In genomic region chr3:145802106-145802505, GRCm38 (mm10) we compare ENCODE assay signal across 26 mouse cellular contexts. TPM values are rescaled to one million over a fixed set of nuclear protein-coding genes. Genes with fewer than 3 reads are reported as not detected.
DNase-seq lines count a peak whose midpoint lies in the region; ATAC-seq and TF ChIP-seq lines count a peak whose summit lies in the region.
"Had no signal": no experiment of that assay in that cellular context is flagged by ENCODE, and none has a peak within 500 bp of the region (broad histone marks: within the 10 kb centered on the region; RNA-seq: fewer than 3 reads in every experiment).

No protein-coding gene starts in this region.

- H3K27ac ChIP-seq in forebrain, embryonic 11.5 days (ENCODE audit: low read depth, low read length) = no peak overlapping the region
- no peak overlapping the region for H3K27ac ChIP-seq in forebrain, postnatal 0 days (ENCODE audit: low read depth, low read length)
- peak overlapping the region; percentile 52 for H3K27ac ChIP-seq in kidney, embryonic 15.5 days
- H3K27ac ChIP-seq in midbrain, embryonic 16.5 days (ENCODE audit: low read length) = no peak overlapping the region
- no peak overlapping the region for H3K27ac ChIP-seq in midbrain, embryonic 10.5 days (replicated peaks)
- H3K27ac ChIP-seq: embryonic facial prominence, embryonic 13.5 days; hindbrain, postnatal 0 days; liver, embryonic 12.5 days; midbrain, embryonic 12.5 days; stomach, postnatal 0 days had no signal

- H3K27me3 ChIP-seq in forebrain, embryonic 11.5 days (ENCODE audit: control insufficient read depth, insufficient read depth, low read length) = no peaks in the 10 kb centered on the region
- no peaks in the 10 kb centered on the region; the same call in 1 of the 2 replicates for H3K27me3 ChIP-seq in forebrain, postnatal 0 days (ENCODE audit: insufficient read depth, low read length)
- H3K27me3 ChIP-seq in kidney, embryonic 15.5 days = no peaks in the 10 kb centered on the region
- H3K27me3 ChIP-seq in midbrain, embryonic 16.5 days (ENCODE audit: control insufficient read depth, insufficient read depth, low read depth, low read length) = no peaks in the 10 kb centered on the region
- no peaks in the 10 kb centered on the region for H3K27me3 ChIP-seq in midbrain, embryonic 10.5 days (ENCODE audit: low read depth, poor library complexity, severe bottlenecking)
- H3K27me3 ChIP-seq: embryonic facial prominence, embryonic 13.5 days; liver, embryonic 12.5 days had no signal

- no peak for TF ChIP-seq CTCF in forebrain, postnatal 0 days (IDR thresholded peaks at IDR 0.05; ENCODE audit: low read depth)

- no peak overlapping the region for H3K4me2 ChIP-seq in forebrain, embryonic 11.5 days (ENCODE audit: low read depth, low read length, severe bottlenecking)
- H3K4me2 ChIP-seq in forebrain, postnatal 0 days (ENCODE audit: low read depth) = no peak overlapping the region
- no peak overlapping the region for H3K4me2 ChIP-seq in kidney, embryonic 15.5 days
- H3K4me2 ChIP-seq in midbrain, embryonic 16.5 days (ENCODE audit: low read length) = no peak overlapping the region
- H3K4me2 ChIP-seq: embryonic facial prominence, embryonic 13.5 days; liver, embryonic 12.5 days; midbrain, embryonic 12.5 days had no signal

- no peak overlapping the region for H3K4me3 ChIP-seq in forebrain, embryonic 11.5 days (ENCODE audit: low read depth, low read length)
- H3K4me3 ChIP-seq in forebrain, postnatal 0 days (ENCODE audit: low read depth, low read length) = no peak overlapping the region
- no peak overlapping the region for H3K4me3 ChIP-seq in kidney, embryonic 15.5 days (replicated peaks)
- no peak overlapping the region for H3K4me3 ChIP-seq in midbrain, embryonic 16.5 days (ENCODE audit: low read depth, low read length)
- no peak overlapping the region for H3K4me3 ChIP-seq in midbrain, embryonic 10.5 days
- H3K4me3 ChIP-seq: embryonic facial prominence, embryonic 13.5 days; liver, embryonic 12.5 days; midbrain, embryonic 12.5 days had no signal

- no peaks in the 10 kb centered on the region for H3K36me3 ChIP-seq in forebrain, embryonic 11.5 days (ENCODE audit: control insufficient read depth, insufficient read depth, low read length)
- H3K36me3 ChIP-seq in forebrain, postnatal 0 days (ENCODE audit: insufficient read depth) = no peaks in the 10 kb centered on the region
- H3K36me3 ChIP-seq in kidney, embryonic 15.5 days = no peaks in the 10 kb centered on the region
- no peaks in the 10 kb centered on the region for H3K36me3 ChIP-seq in midbrain, embryonic 16.5 days (ENCODE audit: control insufficient read depth, insufficient read depth, low read length)
- H3K36me3 ChIP-seq in midbrain, embryonic 10.5 days = no peaks in the 10 kb centered on the region
- H3K36me3 ChIP-seq: embryonic facial prominence, embryonic 13.5 days; liver, embryonic 12.5 days; midbrain, embryonic 12.5 days had no signal

- 91% methylated on average over 6 of the region's 6 CpGs for WGBS in forebrain, embryonic 11.5 days
- 85% methylated on average over 6 of the region's 6 CpGs for WGBS in forebrain, postnatal 0 days
- 57% methylated on average over 6 of the region's 6 CpGs for WGBS in kidney, embryonic 15.5 days
- 87% methylated on average over 6 of the region's 6 CpGs for WGBS in midbrain, embryonic 16.5 days
- WGBS in midbrain, embryonic 10.5 days = 83% methylated on average over 6 of the region's 6 CpGs

- no peaks in the 10 kb centered on the region for H3K9me3 ChIP-seq in forebrain, embryonic 11.5 days (ENCODE audit: control insufficient read depth, low read length)
- no peaks in the 10 kb centered on the region for H3K9me3 ChIP-seq in forebrain, postnatal 0 days (ENCODE audit: low read length)
- H3K9me3 ChIP-seq in kidney, embryonic 15.5 days (replicated peaks) = no peaks in the 10 kb centered on the region
- H3K9me3 ChIP-seq in midbrain, embryonic 16.5 days (replicated peaks; ENCODE audit: control insufficient read depth, low read length, poor library complexity, severe bottlenecking) = no peaks in the 10 kb centered on the region
- no peaks in the 10 kb centered on the region for H3K9me3 ChIP-seq in midbrain, embryonic 10.5 days (replicated peaks)
- H3K9me3 ChIP-seq: embryonic facial prominence, embryonic 13.5 days; liver, embryonic 12.5 days; midbrain, embryonic 12.5 days had no signal

- peaks cover 11% of the 10 kb centered on the region for H3K4me1 ChIP-seq in forebrain, embryonic 11.5 days (replicated peaks; ENCODE audit: control insufficient read depth, insufficient read depth, low read length)
- H3K4me1 ChIP-seq in forebrain, postnatal 0 days (ENCODE audit: insufficient read depth) = no peaks in the 10 kb centered on the region
- H3K4me1 ChIP-seq in kidney, embryonic 15.5 days = peaks cover 55% of the 10 kb centered on the region
- peaks cover 13% of the 10 kb centered on the region for H3K4me1 ChIP-seq in midbrain, embryonic 16.5 days (ENCODE audit: control insufficient read depth, insufficient read depth, low read length)
- H3K4me1 ChIP-seq in midbrain, embryonic 10.5 days = peaks cover 27% of the 10 kb centered on the region

- no peak overlapping the region for H3K9ac ChIP-seq in forebrain, embryonic 11.5 days (ENCODE audit: low read length)
- H3K9ac ChIP-seq in forebrain, postnatal 0 days = no peak overlapping the region
- no peak overlapping the region for H3K9ac ChIP-seq in kidney, embryonic 15.5 days
- H3K9ac ChIP-seq in midbrain, embryonic 16.5 days (ENCODE audit: low read depth, low read length) = no peak overlapping the region
- H3K9ac ChIP-seq: embryonic facial prominence, embryonic 13.5 days; liver, embryonic 12.5 days; midbrain, embryonic 12.5 days had no signal

- no peak for ATAC-seq in forebrain, embryonic 11.5 days (replicated peaks; ENCODE audit: low FRiP score)
- ATAC-seq in forebrain, postnatal 0 days = no peak
- ATAC-seq in kidney, embryonic 15.5 days (replicated peaks; ENCODE audit: low FRiP score) = no peak
- no peak for ATAC-seq in midbrain, embryonic 16.5 days
- ATAC-seq: forebrain, embryonic 16.5 days; hindbrain, postnatal 0 days; intestine, embryonic 16.5 days; liver, embryonic 12.5 days had no signal

- DNase-seq in forebrain, embryonic 11.5 days (ENCODE audit: low spot score) = peak; percentile 28
- no peak for DNase-seq in forebrain, postnatal 0 days
- DNase-seq in kidney, postnatal 4 days = no peak
- peak; percentile 11 for DNase-seq in NIH3T3 (ENCODE audit: low read depth)
- DNase-seq in heart, postnatal 4 days = peak; percentile 21
- DNase-seq in midbrain, embryonic 10.5 days (ENCODE audit: low spot score) = no peak
- DNase-seq: adrenal gland, postnatal 14 days; cerebellum, adult 2 months; cerebellum, postnatal 25 days; gastrocnemius, postnatal 25 days; kidney, adult 9 months; layer of hippocampus, adult 9-11 months; left cerebral cortex, postnatal 4 days; lung, adult 2 months; thymus, adult 2 months had no signal

RNA-seq across cellular contexts. Expression of gene Ddah1, which starts 43.6 kb away (rescaled TPM):
- 71.2 and 84.3 TPM in 2 replicates for polyA plus RNA-seq in forebrain, embryonic 11.5 days (2014; fragmentation: Nextera tagmentation; extraction: Ambion mirVana)
- 112 and 147 TPM in 2 replicates for total RNA-seq in forebrain, postnatal 0 days (2014; rRNA removed)
- polyA plus RNA-seq in forebrain, postnatal 0 days (2015; fragmentation: Nextera tagmentation; extraction: Ambion mirVana) = 168 and 206 TPM in 2 replicates
- 71.2 and 76.1 TPM in 2 replicates for polyA plus RNA-seq in kidney, embryonic 15.5 days (2015; fragmentation: Nextera tagmentation; extraction: Ambion mirVana)
- total RNA-seq in heart, postnatal 4 days (2021) = 10 to 100 TPM; 15.5 to 15.9 TPM
- polyA plus RNA-seq in midbrain, embryonic 16.5 days (2015; fragmentation: Nextera tagmentation; extraction: Ambion mirVana) = 151 and 166 TPM in 2 replicates
- 24.0 and 26.5 TPM in 2 replicates for polyA plus RNA-seq in midbrain, embryonic 10.5 days (2016; fragmentation: Nextera tagmentation; extraction: Ambion mirVana)
- total RNA-seq: monocyte, adult 5-6 weeks; neutrophil, adult 5-6 weeks had no signal

Comparison
In these comparisons a context has a peak if more than half of its experiments do, and no peak if none do; other contexts are left out.
1. DNase-seq: peak in forebrain, embryonic 11.5 days (single experiment), NIH3T3 (single experiment) and heart, postnatal 4 days (single experiment); none in forebrain, postnatal 0 days (single experiment), kidney, postnatal 4 days (0 of 2) and midbrain, embryonic 10.5 days (single experiment).